Mouse (Mus musculus) stomach, postnatal 0 days (tissue): ENCODE data around the gene Gm21970.

Experiments
- CTCF ChIP-seq: IDR thresholded peaks from 2 replicates; pipeline ENCODE4 v1.5.1; 2016; ENCODE audit warnings: antibody characterized with exemption, low read depth, mild to moderate bottlenecking, moderate library complexity
- EP300 ChIP-seq: optimal IDR thresholded peaks from 2 replicates; pipeline ENCODE3; 2016; ENCODE audit warnings: antibody characterized with exemption

GRCm38 (mm10) chr16:91353177-91353576 is 38.3 kb upstream of the Gm21970 start:
- TF ChIP-seq EP300 (no peak), CTCF (no peak)
